Mouse (Mus musculus) left cerebral cortex, adult 9 months (tissue): ENCODE results near the gene Gpr176.
"Not testable (repeated sequence)": the region's sequence is repeated elsewhere in the genome, so short reads cannot be mapped to it uniquely, and the experiment has no call there.

Source experiments
- DNase-seq, 2 experiments: peaks; one replicate each; pipeline ENCODE4 v3.0.0; 2022; ENCODE audit warnings: low spot score in 2 of 2

Gpr176 gene

GRCm38 (mm10) chr2:118301656-118302055, 71.6 kb downstream of the Gpr176 start:
- DNase-seq, result no peak

GRCm38 (mm10) chr2:118301041-118301545, 72.1 kb downstream of the Gpr176 start:
- DNase-seq, result no peak

DNA sequence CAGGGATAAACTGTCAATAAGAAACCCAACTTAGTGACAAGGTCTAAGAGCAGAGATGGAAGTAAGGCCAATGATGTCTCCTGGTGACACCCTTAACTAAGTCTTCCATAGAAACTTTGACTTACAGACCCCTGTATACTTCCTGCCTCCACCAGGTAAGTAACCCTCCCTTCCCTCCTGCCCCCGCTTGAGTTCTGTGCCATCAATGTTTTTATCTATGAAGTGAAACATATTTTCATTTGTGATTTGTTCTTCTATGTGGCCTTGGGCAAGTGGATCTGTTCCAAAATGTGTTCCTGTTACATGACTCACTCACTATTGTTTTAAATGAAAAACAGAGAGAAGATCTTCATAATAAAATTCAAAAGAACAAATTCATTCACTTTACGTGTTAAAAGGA, 73.2 kb downstream of the Gpr176 start:
- no peak for DNase-seq

DNA sequence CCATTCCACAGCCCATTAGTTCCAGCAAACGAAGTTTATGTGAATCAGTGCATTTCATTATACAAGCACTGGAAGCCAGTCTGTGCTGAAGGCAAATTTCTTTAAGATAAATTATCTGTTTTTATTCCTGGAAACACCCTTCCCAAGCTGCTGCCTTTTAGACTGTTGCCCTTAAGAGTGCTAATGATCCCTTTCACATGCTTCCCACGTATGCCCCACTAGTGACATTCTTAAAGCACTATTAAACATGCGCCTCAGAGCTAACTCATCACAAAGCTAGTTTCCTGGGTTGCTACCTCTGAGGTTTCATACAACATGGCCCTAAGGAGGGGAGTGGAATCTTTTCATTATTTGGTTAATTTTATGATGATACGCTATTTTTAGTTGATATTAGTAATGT, 74.6 kb downstream of the Gpr176 start:
- no peak for DNase-seq

DNA sequence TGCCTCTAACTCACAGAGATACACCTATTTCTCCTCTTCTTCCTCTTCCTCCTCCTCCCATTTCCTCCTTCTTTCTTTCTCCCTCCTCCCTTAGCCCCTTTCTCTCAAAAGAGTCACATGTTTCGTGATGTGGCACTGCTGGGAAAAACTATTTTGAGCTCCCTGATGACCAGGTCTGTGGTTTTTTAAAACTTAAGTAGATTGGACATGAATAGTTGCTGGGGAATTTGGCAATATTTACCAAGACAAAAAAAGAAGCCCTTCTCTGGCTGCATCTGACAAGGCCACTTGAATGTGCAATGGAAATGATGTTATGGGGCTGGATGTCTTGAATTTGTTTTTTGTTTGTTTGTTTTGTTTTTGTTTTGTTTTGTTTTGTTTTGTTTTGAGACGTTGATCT, 75.3 kb downstream of the Gpr176 start:
- DNase-seq, result no peak

GRCm38 (mm10) chr2:118295505-118295904, 77.7 kb downstream of the Gpr176 start:
- no peak for DNase-seq

DNA sequence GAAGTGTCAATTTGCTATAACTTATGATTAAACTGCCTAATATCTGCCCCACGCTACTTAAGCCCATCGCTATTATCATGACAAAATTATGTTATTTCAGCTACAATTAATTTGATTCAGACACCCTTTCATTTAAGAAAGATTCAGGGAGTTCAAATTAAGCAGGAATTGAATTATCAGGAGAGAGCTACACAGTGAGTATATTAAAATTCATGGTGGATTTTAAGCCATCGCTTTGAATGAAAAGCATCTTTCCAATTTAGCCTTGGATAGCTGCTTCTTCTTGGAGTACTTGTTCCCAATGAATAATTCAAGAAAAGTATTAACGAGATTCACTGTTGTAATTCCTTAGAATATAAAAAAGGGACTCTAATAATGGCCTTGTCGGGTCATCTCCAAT, 79.6 kb downstream of the Gpr176 start:
- no peak for DNase-seq

DNA sequence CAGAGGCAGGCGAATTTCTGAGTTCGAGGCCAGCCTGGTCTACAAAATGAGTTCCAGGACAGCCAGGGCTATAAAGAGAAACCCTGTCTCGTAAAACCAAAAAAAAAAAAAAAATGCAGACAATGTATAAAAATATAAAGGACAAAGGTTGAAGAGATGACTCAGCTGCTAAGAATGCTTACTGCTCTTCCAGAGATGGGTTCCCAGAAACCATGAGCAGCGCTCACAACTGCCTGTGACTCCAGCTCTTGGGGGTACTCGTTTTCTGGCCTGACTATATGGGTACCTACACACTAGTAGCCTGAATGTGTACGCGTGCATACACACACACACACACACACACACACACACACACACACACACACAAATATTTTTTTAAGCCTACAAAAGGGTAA, 84.2 kb downstream of the Gpr176 start:
- not testable (repeated sequence) for DNase-seq

DNA sequence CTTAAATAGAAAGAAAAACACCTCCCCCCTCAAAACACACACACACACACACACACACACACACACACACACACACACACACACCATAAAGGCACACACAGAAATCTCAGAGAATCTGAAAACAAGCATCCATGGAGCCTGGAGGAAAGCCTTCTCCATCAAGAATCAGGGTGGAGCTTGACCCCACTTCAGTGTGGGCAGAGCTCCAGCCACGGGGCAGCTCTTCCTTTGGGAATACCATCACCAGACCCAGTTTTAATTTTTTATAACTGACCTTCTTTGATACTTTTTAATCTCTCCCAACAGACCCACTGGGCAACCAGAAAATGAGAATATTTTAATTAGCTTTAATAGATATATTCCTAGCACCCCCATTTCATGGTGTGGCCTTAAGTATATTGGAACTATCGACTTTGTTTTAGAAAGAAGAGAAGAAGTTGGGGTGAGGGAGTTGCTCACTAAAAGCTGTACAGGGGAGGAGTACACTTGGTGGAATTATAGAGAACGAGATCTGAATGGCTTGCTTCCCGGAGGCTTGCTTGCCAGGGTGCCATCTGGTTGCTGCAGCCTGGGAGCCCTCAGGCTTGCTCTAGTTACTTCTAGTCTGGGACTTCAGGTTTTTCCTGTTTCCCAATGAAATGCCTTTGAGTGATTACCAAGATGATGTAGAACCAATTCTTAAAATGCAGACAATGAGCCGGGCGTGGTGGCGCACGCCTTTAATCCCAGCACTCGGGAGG, 84.7 kb downstream of the Gpr176 start:
- DNase-seq, result no peak

DNA sequence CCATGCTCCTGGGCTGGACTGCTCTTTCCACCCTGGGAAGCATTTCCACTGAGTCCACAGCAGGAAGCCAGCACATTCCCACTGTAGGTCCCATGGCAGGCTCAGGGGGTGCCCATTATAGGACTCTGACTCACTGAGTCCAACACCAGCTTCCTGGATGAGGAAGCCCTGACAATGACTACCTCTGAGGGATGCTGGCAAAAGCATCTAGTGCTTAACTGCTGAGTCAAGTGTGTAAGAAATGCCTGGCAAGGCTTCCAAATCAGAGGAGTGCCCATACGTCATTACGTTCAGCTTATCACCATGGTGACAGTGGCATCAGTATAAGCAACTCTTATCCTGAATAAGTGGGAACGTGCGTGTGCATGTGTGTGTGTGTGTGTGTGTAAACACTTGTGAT, 85.5 kb downstream of the Gpr176 start:
- DNase-seq, result no peak

GRCm38 (mm10) chr2:118282467-118282866, 90.8 kb downstream of the Gpr176 start:
- DNase-seq, result no peak

DNA sequence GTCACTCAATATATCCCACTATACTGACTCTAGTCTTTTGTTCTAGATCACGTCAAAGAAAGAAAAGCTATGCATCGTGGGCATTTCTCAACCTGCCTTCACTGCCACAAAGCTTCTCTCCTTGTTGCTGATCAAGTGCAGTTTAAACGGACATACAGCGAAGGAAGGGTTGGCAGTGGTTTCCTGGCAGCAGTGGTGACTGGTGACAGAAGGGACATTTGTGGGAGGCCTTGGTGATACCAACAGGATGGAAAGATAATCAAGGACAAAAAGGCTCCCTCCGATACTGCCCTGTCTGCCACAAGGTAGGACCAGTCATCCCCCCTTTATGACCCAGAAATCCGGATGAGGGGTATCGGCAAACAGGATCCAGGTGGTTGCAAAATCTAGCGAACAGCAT, 95.0 kb downstream of the Gpr176 start:
- DNase-seq, result no peak

- DNase-seq, result no peak
Observed at GRCm38 (mm10) chr2:118271606-118272005, 101.6 kb downstream of the Gpr176 start.

DNA sequence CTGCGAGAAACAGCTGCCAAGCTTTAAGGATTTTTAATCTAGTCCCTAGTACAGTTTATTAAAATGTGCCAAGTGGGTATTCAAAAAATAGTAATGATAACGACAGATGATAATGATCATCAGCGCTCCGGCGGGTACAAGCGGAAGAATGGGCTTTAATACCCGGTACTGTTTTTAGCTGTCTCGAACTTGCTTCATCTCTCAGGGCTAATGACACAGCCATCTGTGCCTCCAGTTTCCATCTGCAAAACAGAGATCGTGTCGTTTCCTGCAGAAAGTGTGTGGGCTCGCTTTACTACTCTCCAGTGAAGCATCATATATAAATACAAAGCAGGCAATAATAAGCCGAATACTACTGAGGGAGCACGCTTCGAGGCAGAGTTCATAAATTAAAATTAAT, 103.0 kb downstream of the Gpr176 start:
- DNase-seq, result peak in 1 of 2 experiments; percentile 26

DNA sequence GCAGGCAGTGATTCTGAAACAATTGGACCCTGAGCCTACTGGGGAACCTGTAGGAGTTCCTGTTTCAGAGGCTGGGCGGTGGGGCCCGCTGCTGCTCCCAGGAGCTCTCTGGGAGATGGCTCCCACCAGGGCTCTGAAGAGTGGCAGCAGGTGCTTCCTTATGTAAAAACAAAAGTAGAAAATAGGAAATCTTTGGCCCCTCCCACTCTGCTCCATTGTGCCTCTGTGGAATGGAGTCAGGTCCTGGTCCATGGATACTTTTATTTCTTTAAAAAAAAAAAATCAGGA, 109.4 kb downstream of the Gpr176 start:
- DNase-seq, result no peak

DNA sequence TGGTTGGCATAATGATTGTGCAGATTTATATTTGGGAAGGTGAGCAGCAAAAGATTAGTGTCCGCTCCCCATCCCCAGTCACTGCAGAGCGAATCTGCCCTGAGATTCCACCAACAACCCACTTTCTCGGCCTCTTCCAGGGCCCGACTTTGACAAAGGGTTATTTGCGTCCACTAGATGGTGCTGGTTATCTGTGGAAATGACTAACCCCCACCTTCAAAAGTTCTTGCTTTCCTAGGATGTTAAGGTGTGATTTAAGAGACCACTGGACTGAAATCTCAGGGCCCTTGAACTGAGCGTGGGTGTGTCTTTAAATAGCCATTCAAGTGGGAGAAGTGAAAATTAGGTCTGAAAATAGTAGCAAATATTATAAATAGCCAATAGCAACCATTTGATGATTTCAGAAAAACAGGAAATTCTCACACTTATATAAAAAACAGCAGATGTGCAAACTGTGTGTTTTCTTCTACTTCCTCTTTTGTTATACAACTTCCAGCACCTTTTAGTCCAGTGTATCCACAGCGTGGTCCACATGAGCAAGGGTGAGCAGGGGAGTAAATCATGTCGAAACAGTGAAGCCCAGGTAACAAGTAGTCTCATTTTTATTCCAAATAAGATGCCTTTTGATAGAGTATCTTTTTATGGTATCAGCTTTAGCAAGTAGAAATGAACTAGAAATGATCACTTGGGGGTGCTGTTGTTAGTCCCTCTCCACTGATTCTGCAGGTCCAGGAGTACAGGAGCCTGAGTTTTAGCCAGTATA, 109.9 kb downstream of the Gpr176 start:
- DNase-seq, result peak in 1 of 2 experiments; percentile 73

GRCm38 (mm10) chr2:118262673-118263072, 110.5 kb downstream of the Gpr176 start:
- DNase-seq, result peak; percentile 50 to 66

DNA sequence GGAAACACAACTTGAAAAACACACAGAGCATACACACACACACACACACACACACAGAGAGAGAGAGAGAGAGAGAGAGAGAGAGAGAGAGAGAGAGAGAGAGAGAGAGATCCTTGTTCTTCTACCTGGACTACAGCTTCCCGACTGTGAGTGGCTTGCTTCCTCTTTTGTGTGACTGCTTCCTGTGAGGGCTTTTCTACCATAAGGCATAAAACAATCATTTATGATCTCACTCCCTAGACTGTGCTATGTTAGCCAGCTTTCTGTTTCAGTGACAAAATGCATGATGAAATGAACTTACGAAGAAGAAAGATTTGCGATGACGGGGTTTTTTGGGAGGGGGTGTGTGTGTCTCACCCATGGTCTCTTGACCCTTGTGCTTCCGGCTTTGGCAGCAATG, 113.5 kb downstream of the Gpr176 start:
- DNase-seq, result no peak

GRCm38 (mm10) chr2:118257094-118257493, 116.1 kb downstream of the Gpr176 start:
- DNase-seq, result no peak

DNA sequence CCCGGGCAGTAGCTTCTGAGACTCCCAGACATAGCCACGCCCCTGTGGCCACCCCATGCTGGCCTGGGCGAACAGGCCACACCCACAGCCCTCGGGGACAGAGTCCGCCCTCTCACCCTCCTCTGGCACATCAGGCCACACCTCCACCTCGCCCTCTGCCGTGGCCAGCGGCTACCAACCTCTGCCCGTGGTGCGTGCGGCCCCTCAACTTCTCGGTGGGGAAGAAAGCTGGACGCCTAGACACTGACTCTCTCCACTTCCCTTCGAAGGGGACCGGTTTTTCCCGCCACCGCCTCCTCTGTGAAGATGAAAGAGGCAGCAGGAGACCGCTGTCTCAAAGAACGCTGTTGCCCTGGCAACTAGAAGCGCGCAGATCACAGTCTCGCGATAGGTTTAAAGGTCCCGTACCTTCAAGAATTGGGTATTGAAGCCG, 116.6 kb downstream of the Gpr176 start, which contains the start of gene Fsip1:
Gene Fsip1, minus strand, starts transcription at position 346 of the 433 bp plus-strand sequence.
- peak in 1 of 2 experiments; percentile 69 for DNase-seq

GRCm38 (mm10) chr2:118254516-118254915, 118.7 kb downstream of the Gpr176 start:
- no peak for DNase-seq

DNA sequence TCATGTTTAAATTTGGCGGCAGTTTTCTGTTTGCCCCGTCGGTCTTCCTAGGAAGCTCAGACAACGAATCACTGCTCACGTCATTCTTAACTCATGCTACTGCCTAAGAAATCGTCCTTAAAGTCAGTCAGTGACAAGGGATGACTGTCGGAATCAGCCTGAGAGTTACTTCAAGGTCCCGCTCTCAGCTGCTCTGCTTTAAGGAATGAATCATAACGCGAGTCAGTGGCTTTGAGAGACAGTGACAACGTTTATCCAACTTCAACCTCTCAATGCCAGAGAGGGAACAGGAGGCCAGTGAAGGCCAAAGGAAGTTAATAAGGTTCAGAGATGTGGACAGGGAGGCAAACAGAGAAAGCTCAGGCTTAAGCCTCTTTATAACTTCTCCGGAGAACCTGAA, 124.3 kb downstream of the Gpr176 start:
- no peak for DNase-seq

DNA sequence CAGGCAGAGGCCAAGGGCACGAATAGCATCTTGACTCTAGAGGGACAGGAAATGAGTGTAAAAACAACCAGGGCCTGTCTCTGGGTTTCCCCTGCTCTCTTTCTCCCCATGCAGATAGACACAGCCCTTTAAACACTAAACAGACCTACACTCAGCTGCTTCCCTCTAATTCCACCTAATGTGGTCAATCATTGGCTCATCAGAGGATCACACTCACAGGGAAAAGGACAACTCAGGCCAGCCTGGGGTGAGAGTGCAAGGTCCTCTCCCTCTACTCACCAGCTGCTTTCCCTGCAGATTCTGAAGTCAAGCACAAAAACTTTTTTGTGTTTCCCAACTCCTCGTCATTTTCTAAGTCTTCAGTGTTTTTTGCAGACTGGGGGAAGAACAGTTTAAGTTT, 125.2 kb downstream of the Gpr176 start:
- DNase-seq, result no peak
